Mouse (Mus musculus) kidney, embryonic 14.5 days (tissue): Measurements from ENCODE around the gene Fam193a. TPM values are rescaled to one million over a fixed set of nuclear protein-coding genes. Genes with fewer than 3 reads are reported as not detected.

Experiments used
- ATAC-seq: fragments of 200-750 bp; cut with Nextera tagmentation; 2 replicates; pipeline ENCODE4 v1.8.0; 2017; ENCODE audit warnings: moderate number of reproducible peaks, mild to moderate bottlenecking, moderate TSS enrichment, moderate library complexity; ENCODE audit not compliant: low FRiP score, low TSS enrichment
- H3K27ac ChIP-seq: fragments of 300-500 bp; sonication (generic); 2 replicates; pipeline ENCODE4 v1.5.1; 2014; ENCODE audit warnings: low read depth, mild to moderate bottlenecking, low read length, moderate library complexity, mixed read lengths
- H3K27me3 ChIP-seq: fragments of 300-500 bp; sonication (generic); 2 replicates; pipeline ENCODE4 v1.6.1; 2014; ENCODE audit warnings: mild to moderate bottlenecking, low read length; ENCODE audit not compliant: control insufficient read depth, insufficient read depth
- H3K36me3 ChIP-seq: fragments of 300-500 bp; sonication (generic); 2 replicates; pipeline ENCODE4 v1.6.1; 2014; ENCODE audit warnings: low read length, mixed read lengths; ENCODE audit not compliant: control insufficient read depth, insufficient read depth
- H3K4me1 ChIP-seq: fragments of 300-500 bp; sonication (generic); 2 replicates; pipeline ENCODE4 v1.6.1; 2014; ENCODE audit warnings: low read length, mixed read lengths; ENCODE audit not compliant: control insufficient read depth, insufficient read depth
- H3K4me2 ChIP-seq: fragments of 300-500 bp; sonication (generic); replicated peaks from 2 replicates; pipeline ENCODE4 v1.6.1; 2014; ENCODE audit warnings: low read depth, mild to moderate bottlenecking, low read length
- H3K4me3 ChIP-seq: fragments of 300-500 bp; sonication (generic); 2 replicates; pipeline ENCODE4 v1.5.1; 2014; ENCODE audit warnings: mild to moderate bottlenecking, low read length
- H3K9ac ChIP-seq: fragments of 300-500 bp; sonication (generic); 2 replicates; pipeline ENCODE4 v1.6.1; 2014; ENCODE audit warnings: low read depth, mild to moderate bottlenecking, low read length, moderate library complexity
- H3K9me3 ChIP-seq: fragments of 300-500 bp; sonication (generic); 2 replicates; pipeline ENCODE4 v1.6.1; 2016; ENCODE audit warnings: low read length; ENCODE audit not compliant: control insufficient read depth
- WGBS: fragments of 180-500 bp; shearing (Covaris S2); extraction: QIAGEN DNeasy Blood & Tissue Kit; methylation state at CpG from one replicate; pipeline ENCODE4 v1.1.7; 2014; 5-methylcytosine and 5-hydroxymethylcytosine counted together
- polyA plus RNA-seq: library from polyadenylated mRNA; unstranded; fragments of >200 nt; fragmentation: Nextera tagmentation; extraction: Ambion mirVana; gene quantifications from 2 replicates; pipeline ENCODE4 v1.2.1, GENCODE M21; 2014

Fam193a gene
- polyA plus RNA-seq, 1 experiment from 2014 or later = 18.4 TPM

DNA sequence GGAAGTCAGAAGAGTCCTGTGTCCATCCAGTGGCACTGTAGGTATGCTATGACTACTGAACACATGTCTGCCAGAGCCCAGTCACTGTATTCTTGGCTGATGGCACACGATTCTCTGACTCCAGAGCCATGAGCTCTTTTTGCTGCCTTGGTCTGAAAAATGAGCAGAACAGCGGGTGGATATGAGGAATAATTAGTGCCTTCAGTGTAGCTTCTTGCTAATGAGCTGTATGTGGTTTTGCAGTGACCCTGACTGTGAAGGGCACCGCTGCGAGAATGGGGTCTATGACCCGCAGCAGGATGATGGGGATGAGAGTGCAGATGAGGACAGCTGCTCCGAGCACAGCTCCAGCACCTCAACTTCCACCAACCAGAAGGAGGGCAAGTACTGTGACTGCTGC, 92.1 kb downstream of the Fam193a start:
- Histone ChIP-seq H3K36me3 (peaks cover 94% of the 10 kb centered on the region), H3K9me3 (no peaks in the 10 kb centered on the region), H3K4me1 (no peaks in the 10 kb centered on the region), H3K4me2 (no peak overlapping the region), H3K27ac (no peak overlapping the region), H3K9ac (no peak overlapping the region), H3K27me3 (no peaks in the 10 kb centered on the region), H3K4me3 (no peak overlapping the region)
- 91% methylated on average over 6 of the region's 6 CpGs for WGBS
- ATAC-seq = no peak

- H3K4me3 ChIP-seq = no peak overlapping the region
- H3K27ac ChIP-seq = no peak overlapping the region
- H3K36me3 ChIP-seq = peaks cover 79% of the 10 kb centered on the region
- no peaks in the 10 kb centered on the region for H3K9me3 ChIP-seq
- 71% methylated on average over 1 of the region's 1 CpGs for WGBS
- no peaks in the 10 kb centered on the region for H3K27me3 ChIP-seq
- no peak overlapping the region for H3K9ac ChIP-seq
- H3K4me1 ChIP-seq = no peaks in the 10 kb centered on the region
- no peak overlapping the region for H3K4me2 ChIP-seq
- no peak for ATAC-seq
Observed at GRCm38 (mm10) chr5:34466079-34466478, 96.3 kb downstream of the Fam193a start.

DNA sequence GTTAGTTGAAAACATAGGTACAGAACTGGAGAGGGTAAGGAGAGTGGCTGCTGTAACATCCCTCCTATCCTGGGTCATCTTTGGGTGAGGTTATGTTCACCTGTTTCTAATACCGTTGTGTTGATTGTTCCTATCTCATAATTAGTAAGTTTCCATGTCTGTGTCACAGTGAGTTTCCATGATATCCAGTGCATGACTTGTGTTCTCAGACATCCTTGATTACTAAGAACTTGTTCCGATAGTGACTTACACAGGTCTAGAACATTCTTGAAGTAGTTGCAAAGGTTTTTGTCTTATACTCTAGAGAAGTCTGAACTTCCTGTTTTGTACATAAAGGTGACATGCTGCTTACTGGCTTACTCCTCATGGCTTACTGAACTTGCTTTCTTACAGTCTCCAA, 96.9 kb downstream of the Fam193a start:
- Histone ChIP-seq H3K4me2 (no peak overlapping the region), H3K27ac (no peak overlapping the region), H3K27me3 (no peaks in the 10 kb centered on the region), H3K36me3 (peaks cover 76% of the 10 kb centered on the region), H3K9me3 (no peaks in the 10 kb centered on the region), H3K4me3 (no peak overlapping the region), H3K4me1 (no peaks in the 10 kb centered on the region), H3K9ac (no peak overlapping the region)
- WGBS = 96% methylated on average over 2 of the region's 2 CpGs
- no peak for ATAC-seq

GRCm38 (mm10) chr5:34468039-34468775, 98.5 kb downstream of the Fam193a start:
- no peaks in the 10 kb centered on the region for H3K9me3 ChIP-seq
- WGBS = 97% methylated on average over 2 of the region's 2 CpGs
- no peaks in the 10 kb centered on the region for H3K4me1 ChIP-seq
- no peak overlapping the region for H3K27ac ChIP-seq
- no peak overlapping the region for H3K4me3 ChIP-seq
- peaks cover 66% of the 10 kb centered on the region for H3K36me3 ChIP-seq
- no peak overlapping the region for H3K9ac ChIP-seq
- no peaks in the 10 kb centered on the region for H3K27me3 ChIP-seq
- H3K4me2 ChIP-seq = no peak overlapping the region
- no peak for ATAC-seq

- H3K9ac ChIP-seq = no peak overlapping the region
- no peaks in the 10 kb centered on the region for H3K9me3 ChIP-seq
- no peak overlapping the region for H3K27ac ChIP-seq
- WGBS = 78% methylated on average over 3 of the region's 3 CpGs
- H3K4me3 ChIP-seq = no peak overlapping the region
- peaks cover 60% of the 10 kb centered on the region for H3K36me3 ChIP-seq
- no peak overlapping the region for H3K4me2 ChIP-seq
- H3K4me1 ChIP-seq = no peaks in the 10 kb centered on the region
- ATAC-seq = no peak
- no peaks in the 10 kb centered on the region for H3K27me3 ChIP-seq
Observed at GRCm38 (mm10) chr5:34480926-34481325, 111.2 kb downstream of the Fam193a start.

GRCm38 (mm10) chr5:34485731-34486130, 116.0 kb downstream of the Fam193a start:
- ATAC-seq = no peak
- Histone ChIP-seq H3K4me2 (no peak overlapping the region), H3K36me3 (peaks cover 28% of the 10 kb centered on the region), H3K4me3 (no peak overlapping the region), H3K4me1 (no peaks in the 10 kb centered on the region), H3K9ac (no peak overlapping the region), H3K9me3 (no peaks in the 10 kb centered on the region), H3K27me3 (no peaks in the 10 kb centered on the region), H3K27ac (no peak overlapping the region)
- WGBS = 94% methylated on average over 15 of the region's 15 CpGs

GRCm38 (mm10) chr5:34487320-34488090, 117.8 kb downstream of the Fam193a start:
- H3K27ac ChIP-seq = no peak overlapping the region
- WGBS = 76% methylated on average over 6 of the region's 6 CpGs
- ATAC-seq = no peak

DNA sequence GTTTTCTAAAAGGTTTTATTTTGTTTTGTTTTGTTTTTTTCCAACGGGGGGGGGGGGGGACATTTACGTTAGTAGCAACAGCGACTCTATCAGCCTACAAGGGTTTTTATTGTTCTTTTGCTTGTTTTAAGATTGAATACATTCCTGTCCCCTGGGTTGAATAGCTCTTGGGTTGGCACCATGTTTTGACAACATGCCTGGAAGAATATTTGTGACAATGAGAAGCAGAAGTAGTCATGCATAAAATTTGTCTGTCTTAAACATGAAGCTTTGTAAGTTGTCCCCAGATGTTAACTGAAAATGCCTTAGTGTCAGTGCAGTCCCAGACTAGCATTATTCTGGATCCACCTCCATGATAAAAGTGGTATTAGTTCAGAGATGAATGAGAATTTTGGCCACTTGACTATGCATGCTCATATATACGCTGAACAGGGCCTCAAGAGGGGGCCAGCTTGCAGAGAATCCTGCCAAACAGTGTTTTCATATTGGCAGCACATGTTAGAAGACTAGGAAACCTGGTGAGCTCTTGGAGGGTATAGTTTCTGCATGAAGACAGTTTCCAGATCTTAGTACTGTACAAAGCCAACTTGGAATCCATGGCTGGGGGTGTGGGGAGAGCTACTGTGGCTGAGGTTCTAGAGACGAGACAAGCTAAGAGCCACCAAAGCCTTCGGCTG, 119.1 kb downstream of the Fam193a start:
- no peaks in the 10 kb centered on the region for H3K4me1 ChIP-seq
- no peak overlapping the region for H3K4me2 ChIP-seq
- H3K27me3 ChIP-seq = no peaks in the 10 kb centered on the region
- peaks cover 17% of the 10 kb centered on the region for H3K36me3 ChIP-seq
- ATAC-seq = 0 out of 2 replicates have a peak, but pooled peaks have one; percentile 24
- H3K4me3 ChIP-seq = no peak overlapping the region
- no peak overlapping the region for H3K27ac ChIP-seq
- H3K9me3 ChIP-seq = no peaks in the 10 kb centered on the region
- no peak overlapping the region for H3K9ac ChIP-seq
- 72% methylated on average over 6 of the region's 6 CpGs for WGBS

More at GRCm38 (mm10) chr5:34487320-34488090, 117.8 kb downstream of the Fam193a start:
- Histone ChIP-seq H3K27me3 (no peaks in the 10 kb centered on the region), H3K9ac (no peak overlapping the region), H3K9me3 (no peaks in the 10 kb centered on the region), H3K4me3 (no peak overlapping the region), H3K36me3 (peaks cover 17% of the 10 kb centered on the region), H3K4me2 (no peak overlapping the region), H3K4me1 (no peaks in the 10 kb centered on the region)

- Histone ChIP-seq H3K27ac (no peak overlapping the region), H3K9me3 (no peaks in the 10 kb centered on the region), H3K4me3 (no peak overlapping the region), H3K4me2 (no peak overlapping the region), H3K27me3 (no peaks in the 10 kb centered on the region), H3K4me1 (no peaks in the 10 kb centered on the region), H3K9ac (no peak overlapping the region), H3K36me3 (peaks cover 17% of the 10 kb centered on the region)
- 81% methylated on average over 3 of the region's 3 CpGs for WGBS
- ATAC-seq = 0 out of 2 replicates have a peak, but pooled peaks have one; percentile 24
Observed at GRCm38 (mm10) chr5:34489418-34489787, 119.7 kb downstream of the Fam193a start.
